ENCODE assay signal across 12 mouse cellular contexts in genomic region chr8:35276460-35276859, GRCm38 (mm10).
"Had no signal": no experiment of that assay in that cellular context is flagged by ENCODE, and none has a peak within 500 bp of the region (broad histone marks: within the 10 kb centered on the region; RNA-seq: fewer than 3 reads in every experiment).

No protein-coding gene starts in this region.

- H3K9me3 ChIP-seq: kidney, embryonic 15.5 days; limb, embryonic 12.5 days; midbrain, embryonic 12.5 days had no signal

- H3K9ac ChIP-seq: kidney, embryonic 15.5 days; limb, embryonic 12.5 days; liver, embryonic 14.5 days; midbrain, embryonic 12.5 days had no signal

- H3K4me3 ChIP-seq: kidney, embryonic 15.5 days; limb, embryonic 12.5 days; midbrain, embryonic 12.5 days; myocyte had no signal

- DNase-seq: kidney, adult 2 months; kidney, postnatal 25 days; layer of hippocampus, adult 9-11 months; layer of hippocampus, postnatal 36 days; liver; lung, adult 18-20 months; right cerebral cortex, postnatal 25 days had no signal

- H3K27me3 ChIP-seq: kidney, embryonic 15.5 days; limb, embryonic 12.5 days; midbrain, embryonic 12.5 days had no signal

- H3K36me3 ChIP-seq: kidney, embryonic 15.5 days; limb, embryonic 12.5 days; midbrain, embryonic 12.5 days had no signal

- H3K27ac ChIP-seq: kidney, embryonic 15.5 days; limb, embryonic 12.5 days; liver, embryonic 14.5 days; midbrain, embryonic 12.5 days had no signal

- H3K4me2 ChIP-seq: kidney, embryonic 15.5 days; limb, embryonic 12.5 days; midbrain, embryonic 12.5 days had no signal
